Mouse (Mus musculus) midbrain, embryonic 14.5 days (tissue): ENCODE results near the gene Ankrd34b. TPM values are rescaled to one million over a fixed set of nuclear protein-coding genes. Genes with fewer than 3 reads are reported as not detected.

Source experiments
- ATAC-seq: fragments of 200-750 bp; cut with Nextera tagmentation; 2 replicates; pipeline ENCODE4 v1.8.0; 2017; ENCODE audit warnings: moderate number of reproducible peaks, moderate library complexity; ENCODE audit not compliant: low FRiP score, low TSS enrichment
- DNase-seq: peaks from one replicate; pipeline ENCODE4 v3.0.0-alpha.2; 2015
- H3K27ac ChIP-seq: fragments of 300-500 bp; sonication (generic); replicated peaks from 2 replicates; pipeline ENCODE4 v1.5.1; 2014; ENCODE audit warnings: mild to moderate bottlenecking, low read depth, low read length, moderate library complexity
- H3K27me3 ChIP-seq: fragments of 300-500 bp; sonication (generic); 2 replicates; pipeline ENCODE4 v1.6.1; 2014; ENCODE audit warnings: low read length, control low read depth, mixed read lengths; ENCODE audit not compliant: control insufficient read depth, insufficient read depth
- H3K36me3 ChIP-seq: fragments of 300-500 bp; sonication (generic); 2 replicates; pipeline ENCODE4 v1.6.1; 2014; ENCODE audit warnings: low read length, control low read depth; ENCODE audit not compliant: control insufficient read depth, insufficient read depth
- H3K4me1 ChIP-seq: fragments of 300-500 bp; sonication (generic); 2 replicates; pipeline ENCODE4 v1.6.1; 2014; ENCODE audit warnings: mild to moderate bottlenecking, antibody characterized with exemption, low read length, control low read depth; ENCODE audit not compliant: control insufficient read depth, insufficient read depth
- H3K4me2 ChIP-seq: fragments of 300-500 bp; sonication (generic); 2 replicates; pipeline ENCODE4 v1.6.1; 2014; ENCODE audit warnings: mild to moderate bottlenecking, low read length, moderate library complexity
- H3K4me3 ChIP-seq: fragments of 300-500 bp; sonication (generic); replicated peaks from 2 replicates; pipeline ENCODE4 v1.5.1; 2014; ENCODE audit warnings: low read depth, low read length
- H3K9ac ChIP-seq: fragments of 300-500 bp; sonication (generic); replicated peaks from 2 replicates; pipeline ENCODE4 v1.6.1; 2014; ENCODE audit warnings: mild to moderate bottlenecking, low read length, moderate library complexity
- H3K9me3 ChIP-seq: fragments of 300-500 bp; sonication (generic); 2 replicates; pipeline ENCODE4 v1.6.1; 2016; ENCODE audit warnings: low read length, control low read depth, mixed read lengths; ENCODE audit not compliant: control insufficient read depth
- WGBS: fragments of 180-500 bp; shearing (Covaris S2); extraction: QIAGEN DNeasy Blood & Tissue Kit; methylation state at CpG from one replicate; pipeline ENCODE4 v1.1.7; 2014; 5-methylcytosine and 5-hydroxymethylcytosine counted together
- polyA plus RNA-seq: library from polyadenylated mRNA; unstranded; fragments of >200 nt; fragmentation: Nextera tagmentation; extraction: Ambion mirVana; gene quantifications from 2 replicates; pipeline ENCODE4 v1.2.1, GENCODE M21; 2014

Gene Ankrd34b
- polyA plus RNA-seq, 1 experiment from 2014 or later, result 1.5 TPM

- H3K27me3 ChIP-seq, result peaks cover 35% of the 10 kb centered on the region
- no peak overlapping the region for H3K4me2 ChIP-seq
- DNase-seq (no peak), ATAC-seq (no peak)
- 0 out of 2 replicates have a peak, but pooled peaks cover 5% of the 10 kb centered on the region for H3K4me1 ChIP-seq
- H3K9ac ChIP-seq, result no peak overlapping the region
- no peaks in the 10 kb centered on the region for H3K36me3 ChIP-seq
- H3K9me3 ChIP-seq, result no peaks in the 10 kb centered on the region
- H3K4me3 ChIP-seq, result no peak overlapping the region
- no peak overlapping the region for H3K27ac ChIP-seq
- 71% methylated on average over 3 of the region's 3 CpGs for WGBS
Measured at GRCm38 (mm10) chr13:92423711-92424110, 2.0 kb upstream of the Ankrd34b start.

DNA sequence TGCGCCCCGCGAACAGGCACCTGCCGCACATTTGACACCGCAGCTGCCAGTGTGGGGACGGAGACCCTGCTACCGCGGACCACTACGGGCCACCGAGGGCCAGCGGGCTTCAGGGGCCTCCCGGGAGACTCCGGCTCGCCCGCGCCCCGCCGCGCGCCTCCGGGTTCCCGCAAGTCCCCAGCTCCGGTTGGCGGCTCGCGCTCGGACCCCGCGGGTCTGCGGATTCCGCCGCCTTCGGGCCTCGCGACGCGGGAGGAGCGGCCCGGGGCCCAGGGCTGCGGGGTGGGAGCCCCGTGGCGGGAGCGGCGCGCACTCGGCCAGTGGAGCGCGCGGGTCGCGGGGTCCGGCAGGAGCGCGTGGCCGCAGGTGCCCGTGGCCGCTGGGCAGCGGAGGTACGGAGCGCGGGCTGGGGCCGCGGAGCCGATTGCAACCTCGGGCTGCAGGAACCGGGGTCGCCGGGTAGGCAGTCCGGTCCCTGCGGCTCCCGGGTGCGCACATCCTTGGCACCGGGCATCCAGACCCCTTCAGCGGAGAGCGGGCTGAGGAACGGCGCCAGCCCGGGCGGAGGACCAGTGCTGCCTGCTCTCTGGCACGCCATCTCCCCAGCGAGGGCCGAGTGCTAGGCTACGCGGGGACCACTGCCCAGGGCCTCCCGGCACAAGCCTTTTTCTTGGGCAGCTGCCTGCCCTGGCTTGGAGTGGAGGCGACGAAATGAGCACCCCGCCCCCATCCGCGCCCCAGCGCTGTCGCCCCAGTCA, 777 bp downstream of the Ankrd34b start:
- WGBS, result under 1% methylated on average over 92 of the region's 92 CpGs
- H3K9ac ChIP-seq, result peak overlapping the region; percentile 62
- no peaks in the 10 kb centered on the region for H3K9me3 ChIP-seq
- ATAC-seq (peak; percentile 68), DNase-seq (peak; percentile 62)
- H3K27ac ChIP-seq, result no peak overlapping the region
- H3K4me1 ChIP-seq, result 0 out of 2 replicates have a peak, but pooled peaks cover 5% of the 10 kb centered on the region
- H3K27me3 ChIP-seq, result peaks cover 35% of the 10 kb centered on the region
- peak overlapping the region; percentile 66 for H3K4me3 ChIP-seq
- H3K36me3 ChIP-seq, result no peaks in the 10 kb centered on the region
- peak overlapping the region; percentile 96 for H3K4me2 ChIP-seq

DNA sequence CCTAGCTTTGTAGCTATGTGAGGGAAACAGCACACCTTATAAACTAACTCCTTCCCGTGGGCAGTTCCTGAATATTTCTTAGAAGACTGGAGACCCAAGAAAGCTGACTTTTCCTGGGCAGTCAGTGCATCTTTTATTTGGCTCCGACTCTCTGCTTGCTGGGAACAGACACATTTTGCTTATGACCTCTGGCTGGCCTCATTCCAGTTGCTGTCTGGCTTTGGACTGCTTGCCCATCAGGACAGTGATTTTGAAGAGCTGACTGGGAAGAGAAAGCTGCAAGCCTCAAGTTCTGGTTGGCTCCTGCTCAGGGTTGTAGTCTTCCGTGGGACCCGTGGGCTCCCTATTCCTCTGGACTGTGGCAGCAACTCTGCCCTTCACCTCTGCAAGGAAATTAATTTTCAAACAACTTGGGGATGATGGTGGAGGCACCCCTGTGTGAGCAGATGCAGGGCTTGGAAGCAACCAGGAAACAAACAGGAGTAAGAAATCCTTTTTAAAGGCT, 1.7 kb downstream of the Ankrd34b start:
- Histone ChIP-seq H3K4me1 (0 out of 2 replicates have a peak, but pooled peaks cover 5% of the 10 kb centered on the region), H3K9ac (peak overlapping the region; percentile 62; the same call in 1 of the 2 replicates), H3K4me3 (peak overlapping the region; percentile 66), H3K27me3 (peaks cover 35% of the 10 kb centered on the region), H3K4me2 (peak overlapping the region; percentile 96), H3K9me3 (no peaks in the 10 kb centered on the region), H3K27ac (no peak overlapping the region), H3K36me3 (no peaks in the 10 kb centered on the region)
- no peak for ATAC-seq
- no peak for DNase-seq
- 45% methylated on average over 4 of the region's 4 CpGs for WGBS

- 91% methylated on average over 10 of the region's 10 CpGs for WGBS
- Histone ChIP-seq H3K9me3 (no peaks in the 10 kb centered on the region), H3K4me2 (no peak overlapping the region), H3K27ac (no peak overlapping the region), H3K4me1 (no peaks in the 10 kb centered on the region), H3K36me3 (no peaks in the 10 kb centered on the region), H3K9ac (no peak overlapping the region), H3K27me3 (no peaks in the 10 kb centered on the region), H3K4me3 (no peak overlapping the region)
- ATAC-seq, result no peak
- DNase-seq, result no peak
Measured at GRCm38 (mm10) chr13:92438656-92439055, 13.0 kb downstream of the Ankrd34b start.

DNA sequence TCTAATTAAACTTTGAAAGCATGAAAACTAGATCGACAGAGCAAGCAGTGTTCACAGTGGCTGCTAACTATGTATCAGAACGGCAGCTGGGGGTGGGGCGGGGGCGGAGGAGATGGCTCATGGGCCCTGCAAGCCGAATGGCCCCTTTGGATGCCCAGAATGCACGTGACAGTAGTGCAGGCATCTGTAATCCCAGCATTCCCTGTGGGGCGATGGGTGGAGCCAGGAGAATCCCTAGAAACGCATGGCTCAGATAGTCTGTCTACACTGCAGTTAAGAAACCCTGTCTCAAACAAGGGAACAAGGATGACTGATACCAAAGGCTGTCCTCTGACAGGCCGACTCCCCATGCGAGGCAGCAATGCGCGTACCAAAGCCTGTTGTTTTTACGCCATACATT, 14.6 kb downstream of the Ankrd34b start:
- WGBS, result 76% methylated on average over 13 of the region's 13 CpGs
- H3K27me3 ChIP-seq, result no peaks in the 10 kb centered on the region
- no peak overlapping the region for H3K27ac ChIP-seq
- DNase-seq (no peak), ATAC-seq (no peak)
- H3K36me3 ChIP-seq, result no peaks in the 10 kb centered on the region
- no peak overlapping the region for H3K4me2 ChIP-seq
- H3K9ac ChIP-seq, result no peak overlapping the region
- H3K9me3 ChIP-seq, result no peaks in the 10 kb centered on the region
- no peaks in the 10 kb centered on the region for H3K4me1 ChIP-seq
- H3K4me3 ChIP-seq, result no peak overlapping the region

DNA sequence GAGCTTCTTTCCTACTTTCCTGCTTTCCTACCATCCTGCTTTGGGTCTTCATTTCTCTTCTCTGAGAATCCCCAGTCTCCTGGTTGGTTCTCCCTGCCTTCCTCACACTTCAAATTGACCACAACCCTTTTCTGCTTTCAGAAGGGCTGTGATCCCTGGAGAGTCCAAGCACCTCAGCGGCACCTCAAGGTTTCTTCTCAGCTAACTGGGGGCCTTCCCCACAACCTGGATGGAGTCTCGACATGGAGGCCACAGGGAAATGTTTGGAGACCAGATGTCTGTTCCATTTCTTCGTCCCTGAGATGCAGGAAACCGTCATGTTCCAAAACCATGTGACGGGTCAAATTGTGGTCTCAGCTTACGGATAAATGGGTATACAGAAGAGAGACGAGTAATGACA, 21.2 kb downstream of the Ankrd34b start:
- no peak overlapping the region for H3K9ac ChIP-seq
- H3K36me3 ChIP-seq, result no peaks in the 10 kb centered on the region
- no peak for ATAC-seq
- no peaks in the 10 kb centered on the region for H3K27me3 ChIP-seq
- no peaks in the 10 kb centered on the region for H3K9me3 ChIP-seq
- H3K4me2 ChIP-seq, result no peak overlapping the region
- WGBS, result 92% methylated on average over 7 of the region's 7 CpGs
- DNase-seq, result no peak
- no peak overlapping the region for H3K27ac ChIP-seq
- H3K4me1 ChIP-seq, result no peaks in the 10 kb centered on the region
- no peak overlapping the region for H3K4me3 ChIP-seq

GRCm38 (mm10) chr13:92464698-92465097, 39.0 kb downstream of the Ankrd34b start:
- H3K4me1 ChIP-seq, result no peaks in the 10 kb centered on the region
- no peak overlapping the region for H3K27ac ChIP-seq
- H3K36me3 ChIP-seq, result 0 out of 2 replicates have a peak, but pooled peaks cover 2% of the 10 kb centered on the region
- H3K27me3 ChIP-seq, result no peaks in the 10 kb centered on the region
- no peak overlapping the region for H3K9ac ChIP-seq
- 93% methylated on average over 3 of the region's 3 CpGs for WGBS
- no peaks in the 10 kb centered on the region for H3K9me3 ChIP-seq
- H3K4me2 ChIP-seq, result no peak overlapping the region
- DNase-seq (no peak), ATAC-seq (no peak)
- H3K4me3 ChIP-seq, result no peak overlapping the region

- no peak overlapping the region for H3K9ac ChIP-seq
- DNase-seq (no peak), ATAC-seq (no peak)
- no peaks in the 10 kb centered on the region for H3K4me1 ChIP-seq
- H3K27me3 ChIP-seq, result no peaks in the 10 kb centered on the region
- H3K9me3 ChIP-seq, result no peaks in the 10 kb centered on the region
- no peak overlapping the region for H3K4me2 ChIP-seq
- H3K36me3 ChIP-seq, result 0 out of 2 replicates have a peak, but pooled peaks cover 2% of the 10 kb centered on the region
- 69% methylated on average over 9 of the region's 9 CpGs for WGBS
- H3K27ac ChIP-seq, result no peak overlapping the region
- no peak overlapping the region for H3K4me3 ChIP-seq
Measured at GRCm38 (mm10) chr13:92467891-92468290, 42.2 kb downstream of the Ankrd34b start.

DNA sequence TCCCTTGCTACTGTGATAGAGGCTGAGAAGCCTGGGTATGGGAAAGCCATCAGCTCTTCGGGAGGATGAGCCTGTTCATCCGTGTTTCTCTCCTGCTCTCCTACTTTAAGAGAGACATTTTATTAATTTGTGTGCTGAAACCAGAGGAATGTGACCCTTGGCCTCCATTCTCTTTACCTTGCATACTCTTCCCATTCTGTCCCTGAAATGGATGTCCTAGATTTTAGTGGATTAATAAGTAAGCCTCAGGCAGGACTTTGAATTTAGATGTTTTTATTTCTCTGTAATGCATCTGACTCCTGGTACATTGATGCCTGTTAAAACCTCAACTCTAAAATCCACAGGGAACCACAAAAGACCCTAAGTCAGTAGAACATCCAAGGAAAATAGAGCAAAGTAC, 43.7 kb downstream of the Ankrd34b start:
- ATAC-seq (no peak), DNase-seq (no peak)
- 70% methylated on average over 2 of the region's 2 CpGs for WGBS
- Histone ChIP-seq H3K27ac (no peak overlapping the region), H3K4me3 (no peak overlapping the region), H3K4me2 (no peak overlapping the region), H3K9ac (no peak overlapping the region), H3K27me3 (no peaks in the 10 kb centered on the region), H3K9me3 (no peaks in the 10 kb centered on the region), H3K36me3 (peaks cover 5% of the 10 kb centered on the region; the same call in 1 of the 2 replicates), H3K4me1 (no peaks in the 10 kb centered on the region)
